ENCODE assay signal across 10 mouse cellular contexts in the genomic region with DNA sequence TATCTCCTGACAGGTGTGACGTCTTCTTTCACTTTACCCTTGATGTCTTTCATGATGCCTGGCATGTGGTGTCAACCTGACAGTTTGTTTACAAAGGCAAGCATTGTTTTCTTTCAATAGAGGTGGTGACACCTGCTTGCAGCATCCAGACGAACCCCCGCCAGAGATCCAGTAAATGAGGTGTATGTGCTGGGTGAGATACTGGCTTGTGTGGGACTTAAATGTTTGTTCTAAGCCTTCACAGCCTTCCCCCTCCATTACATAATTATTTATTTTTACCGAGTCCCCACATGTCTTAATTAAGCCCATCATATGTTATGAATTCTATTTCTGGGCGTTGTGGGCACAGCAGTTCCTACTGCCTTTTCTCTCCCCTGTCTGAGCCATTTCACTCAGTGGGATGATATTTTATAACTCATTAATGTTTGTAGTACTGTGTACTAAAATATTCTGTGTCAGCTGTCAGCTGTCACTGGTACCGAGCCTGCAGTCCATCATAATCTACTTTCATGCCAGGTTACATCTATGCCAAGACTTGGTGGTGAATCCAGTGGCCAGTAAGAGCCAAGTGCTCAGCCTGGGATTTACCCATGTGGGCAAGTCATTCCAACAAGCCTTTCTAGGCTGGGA.
A peak's percentile ranks its signal among the peaks of the same experiment; 100 is the strongest.
DNase-seq lines count a peak whose midpoint lies in the region; ATAC-seq and TF ChIP-seq lines count a peak whose summit lies in the region.
"Had no signal": no experiment of that assay in that cellular context is flagged by ENCODE, and none has a peak within 500 bp of the region (broad histone marks: within the 10 kb centered on the region; RNA-seq: fewer than 3 reads in every experiment).

No protein-coding gene starts in this region.

- H3K27me3 ChIP-seq in heart, embryonic 13.5 days (replicated peaks), result no peaks in the 10 kb centered on the region
- H3K27me3 ChIP-seq: neural tube, embryonic 13.5 days had no signal

- no peak overlapping the region for H3K4me2 ChIP-seq in heart, embryonic 13.5 days
- H3K4me2 ChIP-seq: neural tube, embryonic 13.5 days had no signal

- DNase-seq in frontal cortex, adult 2 months (ENCODE audit: extremely low spot score in 1 of 2, low spot score in 1 of 2), result peak; percentile 53 to 65
- DNase-seq in frontal cortex, postnatal 14 days (ENCODE audit: low spot score in 2 of 2), result no peak
- DNase-seq in left cerebral cortex, adult 2 months (ENCODE audit: extremely low spot score in 1 of 2, low spot score in 2 of 2), result no peak
- no peak for DNase-seq in left cerebral cortex, postnatal 4 days
- no peak for DNase-seq in kidney, postnatal 4 days
- DNase-seq in urinary bladder, postnatal 14 days (ENCODE audit: low spot score), result no peak
- DNase-seq: kidney, postnatal 10 days had no signal

- ATAC-seq in heart, embryonic 13.5 days (ENCODE audit: extremely low read depth, insufficient number of reproducible peaks, low FRiP score, low TSS enrichment), result no peak

- H3K27ac ChIP-seq in left cerebral cortex, adult 2 months, result peak overlapping the region; percentile 74
- H3K27ac ChIP-seq in brown adipose tissue, adult 24 weeks (replicated peaks; ENCODE audit: low read depth, low read length), result peak overlapping the region; percentile 45
- H3K27ac ChIP-seq in heart, embryonic 13.5 days (replicated peaks), result peak overlapping the region; percentile 50
- H3K27ac ChIP-seq: neural tube, embryonic 13.5 days had no signal

- no peaks in the 10 kb centered on the region for H3K36me3 ChIP-seq in heart, embryonic 13.5 days
- H3K36me3 ChIP-seq: neural tube, embryonic 13.5 days had no signal

- no peak overlapping the region for H3K4me3 ChIP-seq in left cerebral cortex, adult 2 months
- no peak overlapping the region for H3K4me3 ChIP-seq in brown adipose tissue, adult 24 weeks (ENCODE audit: insufficient read depth, low read depth, low read length)
- no peak overlapping the region for H3K4me3 ChIP-seq in heart, embryonic 13.5 days
- H3K4me3 ChIP-seq: neural tube, embryonic 13.5 days had no signal

- no peak for TF ChIP-seq CTCF in left cerebral cortex, adult 2 months (IDR thresholded peaks at IDR 0.05)

- no peaks in the 10 kb centered on the region for H3K4me1 ChIP-seq in brown adipose tissue, adult 24 weeks (ENCODE audit: control insufficient read depth, insufficient read depth, insufficient read length, low read length)
- peaks cover 54% of the 10 kb centered on the region for H3K4me1 ChIP-seq in heart, embryonic 13.5 days

- WGBS in heart, embryonic 13.5 days, result 71% methylated on average over 6 of the region's 6 CpGs

- intact Hi-C loops in left cerebral cortex, adult 2 months (cut with DNase I), result loop anchor here (2.0 to 5.0 kb wide), 4 partner anchors 83 to 333 kb away; no protein-coding TSS in a partner anchor
- intact Hi-C loops in left cerebral cortex, postnatal 4 days (cut with DNase I), result no loop called here

- H3K9ac ChIP-seq in heart, embryonic 13.5 days, result no peak overlapping the region
- H3K9ac ChIP-seq: neural tube, embryonic 13.5 days had no signal

- H3K9me3 ChIP-seq in heart, embryonic 13.5 days, result no peaks in the 10 kb centered on the region
- H3K9me3 ChIP-seq: neural tube, embryonic 13.5 days had no signal

Comparison
In these comparisons a context has a peak if more than half of its experiments do, and no peak if none do; other contexts are left out.
1. DNase-seq: peak in frontal cortex, adult 2 months (2 of 2); none in frontal cortex, postnatal 14 days (0 of 2), left cerebral cortex, adult 2 months (0 of 2), left cerebral cortex, postnatal 4 days (single experiment), kidney, postnatal 4 days (0 of 2) and urinary bladder, postnatal 14 days (single experiment).
2. Peak in every context shown above with its lines, with median percentiles within 50 percentile points of each other: H3K27ac ChIP-seq.